Mouse (Mus musculus) G1E-ER4 (cell line): ENCODE data around the gene Dpp9. TPM values are rescaled to one million over a fixed set of nuclear protein-coding genes. Genes with fewer than 3 reads are reported as not detected.

Source experiments
- GATA1 ChIP-seq: IDR thresholded peaks from one replicate; pipeline ENCODE4 v1.8.0; 2012; ENCODE audit warnings: low read length, inconsistent platforms
- polyA plus RNA-seq: library from polyadenylated mRNA; stranded (reverse); fragments of >175 nt; gene quantifications from 2 replicates; pipeline ENCODE4 v1.2.3, GENCODE M21; 2012

Gene Dpp9
- polyA plus RNA-seq, 1 experiment, result 54.7 TPM

- TF ChIP-seq GATA1, result no peak
Observed at GRCm38 (mm10) chr17:56137839-56138613, 80.7 kb downstream of the Dpp9 start.

Other genes with a start within 250 kb of the Dpp9 start
- 0.13 and 0.19 TPM in 2 replicates for gene Shd, start 248.4 kb downstream of the Dpp9 start, polyA plus RNA-seq
- not detected in 2 replicates for gene Fsd1, start 232.4 kb downstream of the Dpp9 start, polyA plus RNA-seq
- 0.06 and 0.08 TPM in 2 replicates for gene Stap2, start 213.3 kb downstream of the Dpp9 start, polyA plus RNA-seq
- 30.8 and 37.9 TPM in 2 replicates for gene Mpnd, start 213.2 kb downstream of the Dpp9 start, polyA plus RNA-seq
- 73.8 and 78.3 TPM in 2 replicates for gene Sh3gl1, start 182.3 kb downstream of the Dpp9 start, polyA plus RNA-seq
- 95.0 and 102 TPM in 2 replicates for gene Chaf1a, start 178.5 kb downstream of the Dpp9 start, polyA plus RNA-seq
- gene Ubxn6, start 143.9 kb downstream of the Dpp9 start, polyA plus RNA-seq, result 34.7 and 37.8 TPM in 2 replicates
- gene Hdgfl2, start 139.3 kb downstream of the Dpp9 start, polyA plus RNA-seq, result 208 and 276 TPM in 2 replicates
- gene Plin4, start 109.1 kb downstream of the Dpp9 start, polyA plus RNA-seq, result not detected in 2 replicates
- not detected in 2 replicates for gene Plin5, start 101.3 kb downstream of the Dpp9 start, polyA plus RNA-seq
- not detected in 2 replicates for gene Lrg1, start 96.9 kb downstream of the Dpp9 start, polyA plus RNA-seq
- gene Sema6b, start 78.6 kb downstream of the Dpp9 start, polyA plus RNA-seq, result 0.70 and 0.81 TPM in 2 replicates
- 0.81 and 1.2 TPM in 2 replicates for gene Tnfaip8l1, start 56.4 kb downstream of the Dpp9 start, polyA plus RNA-seq
- gene Mydgf, start 35.0 kb downstream of the Dpp9 start, polyA plus RNA-seq, result 36.2 and 42.7 TPM in 2 replicates
- gene Fem1a, start 37.9 kb upstream of the Dpp9 start, polyA plus RNA-seq, result 20.8 and 21.5 TPM in 2 replicates
- 6.3 and 7.7 TPM in 2 replicates for gene Ticam1, start 57.9 kb upstream of the Dpp9 start, polyA plus RNA-seq
- 7.3 and 7.9 TPM in 2 replicates for gene Plin3, start 74.0 kb upstream of the Dpp9 start, polyA plus RNA-seq
- not detected in 2 replicates for gene Arrdc5, start 81.4 kb upstream of the Dpp9 start, polyA plus RNA-seq
- gene Uhrf1, start 84.4 kb upstream of the Dpp9 start, polyA plus RNA-seq, result 122 and 123 TPM in 2 replicates
- 33.0 and 37.9 TPM in 2 replicates for gene Kdm4b, start 107.2 kb upstream of the Dpp9 start, polyA plus RNA-seq